Mouse (Mus musculus) embryonic fibroblast, embryonic 13.5 days (primary cell): ENCODE measurements around the gene Slc9a2.

Source experiments
- CTCF ChIP-seq: IDR thresholded peaks from 2 replicates; pipeline ENCODE4 v1.5.1; 2011; ENCODE audit warnings: mild to moderate bottlenecking, control low read depth, low read length, moderate library complexity, borderline replicate concordance; ENCODE audit not compliant: insufficient read depth
- POLR2A ChIP-seq: IDR thresholded peaks from 2 replicates; pipeline ENCODE4 v1.6.1; 2011; ENCODE audit warnings: low read depth, mild to moderate bottlenecking, control low read depth, low read length, moderate library complexity

DNA sequence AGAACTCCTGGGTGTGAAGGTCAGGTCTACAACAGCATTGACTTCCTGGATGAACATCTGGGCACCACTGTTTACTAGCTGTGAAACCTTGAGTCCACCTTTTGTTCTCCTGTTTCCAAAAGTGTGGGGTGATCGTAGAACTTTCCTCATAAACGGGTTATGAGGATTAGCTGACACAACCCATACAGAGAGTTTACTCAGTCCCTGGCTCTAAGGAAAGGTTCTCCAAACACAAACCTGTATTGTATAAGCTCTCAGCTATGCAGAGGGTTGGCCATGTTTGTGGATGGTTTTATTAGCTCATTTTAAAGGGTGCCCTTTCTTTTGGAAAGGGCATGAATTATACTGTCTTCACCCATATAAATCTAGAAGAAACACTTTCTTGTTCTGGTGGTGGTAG lies 60.4 kb downstream of the Slc9a2 start:
- TF ChIP-seq CTCF = no peak
- TF ChIP-seq POLR2A = no peak
